Mouse (Mus musculus) natural killer cell, adult 2 months (primary cell): ENCODE results near the gene Hoxa3.

Source experiments
- DNase-seq, 2 experiments: peaks; one replicate each; pipeline ENCODE4 v3.0.0; 2022; ENCODE audit warnings: low spot score in 2 of 2

Gene Hoxa3

GRCm38 (mm10) chr6:52232568-52232965, 19.4 kb upstream of the Hoxa3 start:
- DNase-seq = no peak

DNA sequence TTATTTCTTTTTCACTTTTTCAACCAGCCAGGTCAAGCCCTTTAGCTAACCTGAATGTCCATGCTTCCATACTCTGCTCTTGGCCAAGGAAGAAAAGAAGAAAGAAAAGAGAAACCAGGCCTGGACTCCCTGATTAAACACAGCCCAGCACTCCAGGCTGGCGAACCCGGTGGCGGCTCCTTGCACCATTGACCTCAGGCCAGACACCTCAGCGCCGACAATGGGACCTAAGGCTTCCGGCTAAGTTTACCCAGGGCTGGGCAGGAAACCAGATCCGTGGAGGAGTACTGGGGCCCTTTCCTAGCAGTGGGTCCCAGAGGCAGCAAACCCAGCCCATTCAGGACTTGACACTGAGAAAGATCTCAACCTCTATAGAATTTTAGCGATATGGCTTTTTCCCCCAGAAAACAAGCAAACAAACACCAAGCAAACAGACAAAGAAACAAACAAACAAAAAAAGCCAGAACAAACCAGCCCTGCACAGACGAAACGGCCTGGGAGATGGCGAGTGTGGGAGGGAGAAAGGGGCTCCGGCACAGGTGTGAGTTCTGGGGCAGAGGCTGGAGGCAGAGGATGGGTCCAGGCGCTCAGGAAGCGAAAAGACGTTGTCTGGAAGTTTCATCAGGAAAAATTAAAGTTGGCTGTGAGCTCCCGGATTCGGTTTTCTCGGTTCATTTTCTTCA, 18.9 kb upstream of the Hoxa3 start:
- DNase-seq = no peak

DNA sequence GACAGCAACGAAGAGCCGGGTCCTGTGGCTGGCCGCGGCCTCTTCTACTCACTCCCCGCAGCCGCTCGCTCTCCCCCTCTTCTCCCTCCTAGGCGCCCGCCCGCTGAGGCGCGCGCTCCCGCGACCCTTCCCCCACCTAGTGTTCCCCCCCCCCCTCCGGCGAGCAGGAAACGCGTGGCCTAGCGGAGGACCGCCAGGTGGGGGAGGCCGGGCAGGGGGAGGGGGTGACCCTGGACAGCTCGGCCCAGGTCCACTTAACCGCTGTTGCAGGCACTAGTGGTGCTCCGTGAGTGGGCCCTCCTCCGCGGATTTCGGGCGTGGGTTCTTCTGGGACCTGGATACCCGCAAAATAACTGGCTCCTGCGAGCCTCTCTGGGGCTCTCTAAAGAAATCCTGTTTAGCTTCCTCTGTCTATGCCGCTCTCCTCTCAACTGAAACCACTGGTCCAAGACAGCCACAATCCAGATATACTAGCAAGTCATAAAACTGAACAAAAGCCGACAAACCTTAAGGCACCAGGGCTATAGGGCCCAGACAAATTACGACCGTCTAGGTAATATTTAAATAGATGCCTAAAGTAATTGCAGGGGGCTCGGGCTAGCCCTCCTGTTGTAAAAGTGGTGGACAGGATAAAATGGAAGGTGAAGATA, 17.5 kb upstream of the Hoxa3 start, which contains the start of gene Hoxa9:
TSS of gene Hoxa9 (minus strand) at position 574 of the 650 bp plus-strand sequence.
- DNase-seq = no peak

- DNase-seq = no peak
Observed at GRCm38 (mm10) chr6:52229558-52230416, 16.7 kb upstream of the Hoxa3 start.

DNA sequence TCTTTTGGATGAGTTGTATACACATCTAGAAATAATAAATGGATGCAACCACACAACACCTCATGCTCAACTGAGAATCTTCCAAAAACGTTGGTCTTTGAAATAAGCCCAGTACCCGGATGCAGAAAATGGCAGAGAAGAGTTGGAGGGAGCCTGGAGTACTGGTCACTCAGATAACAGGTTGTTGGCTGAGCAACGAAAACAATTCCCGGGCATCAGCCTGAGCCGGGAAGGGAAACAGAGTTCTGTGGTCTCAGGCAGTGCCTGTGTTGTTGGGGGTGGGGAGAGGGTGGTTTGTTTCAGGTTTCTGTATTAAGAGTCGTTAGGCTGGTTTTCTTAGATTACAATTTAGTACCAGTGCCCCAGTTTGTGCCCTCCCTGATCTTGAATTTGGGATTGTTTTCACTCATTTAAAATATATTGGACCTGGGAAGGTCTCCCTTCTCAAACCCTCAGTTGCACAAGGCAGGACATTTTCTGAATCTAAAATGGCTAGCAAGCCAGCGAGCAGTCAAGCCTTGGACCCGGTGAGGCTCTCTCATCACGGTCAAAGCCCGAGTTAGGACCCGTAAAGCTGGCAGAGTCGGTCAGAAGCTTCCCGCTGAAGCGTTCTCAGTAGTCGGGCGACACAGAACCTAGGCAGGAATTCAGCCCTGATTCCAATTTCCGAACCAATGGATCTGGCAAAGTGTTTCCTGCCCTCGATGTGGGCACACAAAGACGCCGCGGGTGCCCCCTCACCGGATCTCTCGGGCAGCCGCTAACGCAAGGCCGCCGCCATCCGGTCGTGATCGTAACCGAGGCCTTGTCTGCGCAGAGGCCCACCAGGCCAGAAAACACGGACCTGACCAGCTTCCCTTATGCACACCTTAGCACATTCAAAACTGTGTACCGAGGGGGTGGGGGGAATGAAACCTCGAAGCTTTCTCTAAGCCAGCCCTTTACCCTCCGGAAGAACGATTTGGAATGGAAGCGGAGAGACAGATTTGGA, 15.6 kb upstream of the Hoxa3 start:
- no peak for DNase-seq

DNA sequence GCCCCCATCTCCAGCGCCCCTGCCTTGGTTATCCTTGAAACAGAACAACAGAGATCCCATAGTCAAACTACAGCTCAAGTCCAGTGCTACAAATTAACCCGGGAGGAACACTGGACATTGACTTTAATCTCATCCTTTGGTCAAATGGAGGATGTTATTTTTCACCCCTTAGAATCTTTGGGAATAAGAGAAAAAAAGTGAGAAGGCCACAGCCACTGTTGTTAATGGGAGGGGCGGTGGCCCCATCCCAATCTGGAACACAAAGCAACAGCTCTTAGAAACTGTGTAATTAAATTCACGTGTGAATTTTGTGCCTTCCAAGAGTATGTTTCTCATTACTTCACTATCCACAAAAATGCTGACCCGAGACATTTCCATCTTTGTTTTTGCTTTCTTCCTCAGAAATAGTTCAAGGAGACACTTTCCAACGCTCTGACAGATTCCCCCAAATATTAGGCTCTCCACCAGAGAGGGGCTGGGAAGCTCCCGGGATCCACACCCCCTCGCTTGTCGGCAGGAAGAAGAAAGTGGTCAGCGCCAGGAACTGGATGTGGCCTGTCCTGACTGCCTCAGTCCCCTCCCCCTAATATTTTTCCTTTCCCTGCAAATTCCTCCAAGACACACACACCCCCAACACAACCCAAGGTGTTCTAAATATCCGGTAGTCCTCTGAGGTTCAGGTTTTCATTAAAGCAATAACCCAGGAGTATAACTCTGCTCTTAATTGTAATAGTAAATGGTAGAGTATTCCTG, 14.5 kb upstream of the Hoxa3 start:
- no peak for DNase-seq

- no peak for DNase-seq
Observed at GRCm38 (mm10) chr6:52226569-52227257, 13.6 kb upstream of the Hoxa3 start.

DNA sequence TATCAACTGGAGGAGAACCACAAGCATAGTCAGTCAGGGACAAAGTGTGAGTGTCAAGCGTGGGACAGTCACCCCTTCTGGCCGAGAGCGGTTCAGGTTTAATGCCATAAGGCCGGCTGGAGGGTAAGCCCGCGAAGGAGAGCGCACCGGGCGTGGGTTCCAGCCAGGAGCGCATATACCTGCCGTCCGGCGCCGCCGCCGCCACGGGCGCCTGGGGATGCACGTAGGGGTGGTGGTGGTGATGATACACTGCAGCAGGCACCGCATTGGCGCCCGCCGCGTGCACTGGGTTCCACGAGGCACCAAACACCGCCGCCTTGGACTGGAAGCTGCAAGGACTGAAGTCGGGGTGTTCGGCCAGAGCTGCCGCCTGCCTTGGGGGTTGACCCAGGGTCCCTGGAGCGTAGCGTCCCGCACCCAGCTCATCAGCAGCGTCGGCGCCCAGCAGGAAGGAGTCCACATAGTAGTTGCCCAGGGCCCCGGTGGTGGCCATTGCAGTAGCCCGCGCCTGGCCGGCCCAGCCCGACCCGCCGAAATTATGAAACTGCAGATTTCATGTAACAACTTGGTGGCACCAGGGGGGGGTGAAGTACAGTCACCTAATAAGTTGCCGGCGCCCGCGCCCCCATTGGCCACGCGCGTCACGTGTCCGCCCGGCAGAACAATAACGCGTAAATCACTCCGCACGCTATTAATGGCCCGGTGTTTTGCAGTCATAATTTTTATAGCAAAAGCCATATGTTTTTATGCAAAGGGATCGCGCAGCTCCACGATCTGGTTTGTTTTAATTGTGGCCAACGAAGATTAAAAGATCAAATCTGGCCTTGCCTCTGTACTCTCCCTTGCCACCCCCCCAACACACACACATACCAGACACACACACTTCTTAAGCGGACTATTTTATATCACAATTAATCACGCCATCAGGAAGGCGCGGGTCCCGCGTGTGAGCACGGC, 12.8 kb upstream of the Hoxa3 start:
- DNase-seq = no peak

- no peak for DNase-seq
Observed at GRCm38 (mm10) chr6:52224895-52225611, 11.9 kb upstream of the Hoxa3 start.

DNA sequence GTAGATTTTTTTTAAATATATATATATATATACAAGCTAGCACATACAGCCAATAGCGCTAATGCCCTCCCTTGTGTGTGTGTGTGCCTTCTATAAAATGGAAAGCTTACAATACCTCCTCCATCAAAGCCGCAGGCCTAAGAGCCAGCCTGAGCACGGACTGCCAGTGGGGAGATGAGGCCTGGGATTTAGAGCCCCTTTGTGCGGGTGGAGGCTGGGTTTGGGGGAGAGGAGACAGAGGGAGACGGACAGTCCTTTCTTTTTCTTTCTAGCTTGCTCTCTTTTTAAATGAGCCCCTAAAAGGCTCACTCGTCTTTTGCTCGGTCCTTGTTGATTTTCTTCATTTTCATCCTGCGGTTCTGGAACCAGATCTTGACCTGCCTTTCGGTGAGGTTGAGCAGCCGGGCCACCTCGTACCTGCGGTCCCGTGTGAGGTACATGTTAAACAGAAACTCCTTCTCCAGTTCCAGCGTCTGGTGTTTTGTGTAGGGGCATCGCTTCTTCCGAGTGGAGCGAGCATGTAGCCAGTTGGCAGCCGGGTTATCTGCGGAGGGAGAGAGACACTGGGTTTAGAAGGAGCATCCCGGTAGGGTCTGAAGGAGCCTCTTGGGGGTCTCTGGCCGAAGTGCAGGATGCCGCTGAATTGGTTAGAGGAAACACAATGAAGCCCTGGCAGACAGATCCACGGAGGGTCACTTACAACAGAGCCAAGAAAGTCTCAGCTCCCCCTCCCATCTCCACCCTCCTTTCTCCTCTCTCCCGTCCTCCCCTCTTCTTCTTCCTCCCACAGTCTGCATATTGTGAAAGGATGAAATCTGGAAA, 11.0 kb upstream of the Hoxa3 start:
- no peak for DNase-seq

DNA sequence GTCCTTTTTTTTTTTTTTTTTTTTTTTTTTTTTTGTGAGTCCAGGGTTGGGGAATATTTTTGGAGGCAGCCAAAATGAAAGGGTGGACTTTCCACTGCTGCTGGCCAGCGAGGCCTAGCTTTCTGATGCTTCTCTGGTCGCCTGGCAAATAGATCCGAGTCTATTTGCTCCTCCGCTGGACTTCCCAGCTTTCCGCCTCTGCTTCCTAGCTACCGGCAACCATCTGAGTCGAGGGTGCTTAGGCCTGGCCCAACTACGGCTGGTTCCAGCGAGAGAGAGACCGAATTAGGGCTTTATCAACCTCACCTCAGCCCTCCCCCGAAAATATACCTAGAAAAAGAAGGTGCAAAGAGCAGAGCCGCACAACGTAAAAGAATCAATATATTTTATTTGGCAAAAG, 9.6 kb upstream of the Hoxa3 start:
- DNase-seq = no peak

GRCm38 (mm10) chr6:52221993-52222685, 9.0 kb upstream of the Hoxa3 start:
- DNase-seq = no peak

- DNase-seq = peak; percentile 69 to 78
Observed at GRCm38 (mm10) chr6:52221337-52221992, 8.3 kb upstream of the Hoxa3 start, which contains the start of gene Hoxa7. TSS of gene Hoxa7 (minus strand) at chr6:52221854.

GRCm38 (mm10) chr6:52220865-52221310, 7.8 kb upstream of the Hoxa3 start:
- DNase-seq = no peak

DNA sequence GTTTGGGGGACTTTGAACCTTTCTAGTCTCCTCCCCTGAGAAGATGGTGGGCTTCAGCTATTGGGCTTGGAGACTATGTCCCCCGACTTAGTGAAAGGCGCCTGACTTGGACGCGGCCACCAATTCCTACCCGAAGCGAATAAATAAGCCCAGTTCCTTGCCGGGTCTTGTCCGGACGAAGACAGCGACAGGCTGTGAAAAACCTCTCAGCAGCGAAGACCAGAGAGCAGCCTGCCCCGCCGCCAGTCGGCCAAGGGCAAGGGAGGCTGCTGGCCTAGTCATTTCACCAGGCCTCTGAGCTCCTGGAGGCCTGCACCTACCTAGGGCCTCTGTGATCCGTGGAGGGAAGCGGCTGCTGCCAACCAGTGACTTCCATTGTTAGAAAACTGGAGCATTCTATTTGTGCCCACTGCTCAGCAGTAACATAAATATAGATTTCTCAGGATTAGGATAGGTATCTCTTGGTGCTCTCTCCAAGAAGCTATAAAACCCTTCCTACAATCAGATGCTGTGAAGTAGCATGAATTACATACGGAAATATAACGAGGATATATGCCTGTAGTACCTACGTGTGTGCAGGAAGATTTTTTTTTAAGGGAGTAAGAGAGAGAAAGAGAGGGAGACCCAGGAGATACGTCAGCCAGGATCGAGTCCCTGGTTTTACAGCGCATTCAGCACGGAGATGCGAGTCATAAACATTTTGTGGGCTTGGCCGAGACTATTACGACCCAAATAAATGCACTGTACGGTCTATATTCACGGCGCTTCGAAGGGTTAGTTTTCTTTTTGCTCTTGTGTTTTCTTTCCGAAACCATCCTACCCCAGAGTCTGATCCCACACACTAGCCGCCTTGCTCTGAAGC, 7.1 kb upstream of the Hoxa3 start:
- no peak for DNase-seq
